Mouse (Mus musculus) frontal cortex, adult 2 months (tissue): ENCODE measurements at regions not wholly inside any gene's neighbourhood (a gene's known extent, or its start where the extent isn't known, plus 50 kb on each side); places are given as distances from the start of the nearest gene placed in this dataset.

ENCODE experiments used
- DNase-seq, 2 experiments: peaks; one replicate each; pipeline ENCODE4 v3.0.0; 2022; ENCODE audit warnings: low spot score in 1 of 2; ENCODE audit errors: extremely low spot score in 1 of 2

GRCm38 (mm10) chr10:17659575-17659974 is 63.4 kb upstream of the Cited2 start:
- DNase-seq = no peak

GRCm38 (mm10) chr10:17660836-17661452 is 62.1 kb upstream of the Cited2 start:
- DNase-seq = no peak

DNA sequence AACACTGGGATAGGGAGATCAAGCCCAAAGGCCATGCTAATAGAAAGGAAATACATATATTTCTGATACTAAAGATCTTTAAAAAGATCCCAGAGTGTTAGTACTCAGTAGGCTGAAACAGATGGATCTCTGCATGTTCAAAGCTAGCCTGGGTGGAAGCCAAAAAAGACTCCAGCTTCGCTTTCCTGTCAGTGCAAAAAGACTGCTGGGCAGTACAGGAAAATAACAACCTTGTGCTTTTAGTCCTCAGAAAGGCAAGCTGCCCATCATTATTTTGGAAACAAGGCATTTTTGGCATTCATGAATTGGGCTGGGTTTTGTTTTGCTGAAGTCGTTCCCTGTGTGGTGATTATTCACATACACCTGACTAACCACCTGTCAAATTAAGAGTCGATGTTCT is 56.9 kb upstream of the Cited2 start:
- DNase-seq = no peak

DNA sequence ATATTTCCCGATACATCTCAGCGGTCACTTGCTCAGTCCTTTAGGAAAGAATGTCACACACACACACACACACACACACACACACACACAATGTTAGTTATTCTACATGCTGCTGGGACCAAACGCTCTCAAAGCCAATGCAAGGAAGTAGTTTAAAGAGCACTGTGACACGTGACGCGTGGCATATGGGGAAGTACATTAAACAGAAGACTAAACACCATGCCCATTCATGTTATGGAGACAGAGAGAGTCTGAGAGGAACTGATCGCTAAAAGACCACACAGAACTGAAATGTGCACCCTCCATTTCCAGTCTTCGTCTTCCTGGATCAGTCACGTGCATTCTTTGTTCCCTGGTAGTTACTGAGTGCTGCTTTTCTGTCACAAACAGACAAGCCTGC is 53.6 kb upstream of the Cited2 start:
- no peak for DNase-seq
